Mouse (Mus musculus) small intestine, adult 2 months (tissue): ENCODE results near the gene Bbx.

Experiments
- CTCF ChIP-seq: fragments of 200-500 bp; IDR thresholded peaks from 2 replicates; pipeline ENCODE4 v1.5.1; 2012; ENCODE audit warnings: low read depth, mild to moderate bottlenecking, control low read depth, inconsistent platforms, low read length, moderate library complexity, mixed read lengths; ENCODE audit not compliant: insufficient replicate concordance, insufficient read length; ENCODE audit errors: extremely low read depth
- POLR2A ChIP-seq: fragments of 200-500 bp; IDR thresholded peaks from 2 replicates; pipeline ENCODE4 v1.6.1; 2012; ENCODE audit warnings: low read depth, mild to moderate bottlenecking, control low read depth, inconsistent platforms, low read length, moderate library complexity

GRCm38 (mm10) chr16:50373685-50374084, 58.5 kb downstream of the Bbx start:
- TF ChIP-seq CTCF = no peak
- TF ChIP-seq POLR2A = no peak
